27 mouse cellular contexts compared by ENCODE assay signal in genomic region chr2:119811490-119812146, GRCm38 (mm10). TPM values are rescaled to one million over a fixed set of nuclear protein-coding genes. Genes with fewer than 3 reads are reported as not detected.
DNase-seq lines count a peak whose midpoint lies in the region; ATAC-seq lines count a peak whose summit lies in the region.
"Had no signal": no experiment of that assay in that cellular context is flagged by ENCODE, and none has a peak within 500 bp of the region (broad histone marks: within the 10 kb centered on the region; RNA-seq: fewer than 3 reads in every experiment).

No protein-coding gene starts in this region.

- peak; percentile 32; the same call in 1 of the 2 replicates for ATAC-seq in cerebellum, adult (ENCODE audit: insufficient number of reproducible peaks, low FRiP score, low TSS enrichment)
- ATAC-seq: activated CD4-positive, CD25-positive, alpha-beta regulatory T cell, adult 4 months; hindbrain, embryonic 16.5 days; intestine, embryonic 15.5 days; liver, embryonic 12.5 days; midbrain, embryonic 16.5 days had no signal

- no peak for DNase-seq in cerebellum, postnatal 4 days (ENCODE audit: low spot score in 2 of 2)
- peak; percentile 18 to 20 for DNase-seq in heart, adult 18-20 months
- no peak for DNase-seq in heart, adult 8-10 months (ENCODE audit: low spot score)
- peak; percentile 77 for DNase-seq in right cerebral cortex, adult 18-20 months
- DNase-seq in right cerebral cortex, postnatal 4 days: no peak
- DNase-seq in right cerebral cortex, postnatal 25 days: peak; percentile 48
- DNase-seq in adrenal gland, adult 2 months: no peak
- DNase-seq: adrenal gland, postnatal 10 days; embryo, embryonic 11 days; gastrocnemius, postnatal 10 days; kidney, adult 9 months; kidney, postnatal 25 days; lung, adult 18-20 months; lung, postnatal 10 days; thymus, postnatal 25 days had no signal

RNA-seq across cellular contexts. Expression of gene Tyro3, which starts 14.1 kb away (rescaled TPM):
- total RNA-seq in heart, adult 18-20 months (2021): 1 to 10 TPM; 1.9 to 2.2 TPM
- total RNA-seq in heart, adult 8-10 months (2022): 1 to 10 TPM; 1.7 to 3.3 (median 2.2) TPM
- total RNA-seq in adrenal gland, adult 2 months (2021): 1 to 10 TPM; 3.9 to 5.7 TPM
- polyA plus RNA-seq in adrenal gland, adult 2 months (2012; rRNA removed): 4.1 and 5.5 TPM in 2 replicates
- polyA plus RNA-seq: erythroblast, embryonic 14.5 days had no signal

RNA-seq across cellular contexts. Expression of gene Rpap1, which starts 24.3 kb away (rescaled TPM):
- total RNA-seq in heart, adult 18-20 months (2021): 10 to 100 TPM; 14.6 to 14.9 TPM
- 10 to 100 TPM; 11.9 to 13.7 (median 13.4) TPM for total RNA-seq in heart, adult 8-10 months (2022)
- total RNA-seq in adrenal gland, adult 2 months (2021): 10 to 100 TPM; 13.6 to 18.7 TPM
- 39.1 and 42.3 TPM in 2 replicates for polyA plus RNA-seq in adrenal gland, adult 2 months (2012; rRNA removed)

RNA-seq across cellular contexts. Expression of gene Ltk, which starts 51.4 kb away (rescaled TPM):
- total RNA-seq in heart, adult 18-20 months (2021): under 1 TPM in 1 of 2 experiments, not detected in 1; 0.13 TPM
- total RNA-seq in heart, adult 8-10 months (2022): not detected
- under 1 TPM; 0.69 to 0.90 TPM for total RNA-seq in adrenal gland, adult 2 months (2021)
- 1.9 and 2.3 TPM in 2 replicates for polyA plus RNA-seq in adrenal gland, adult 2 months (2012; rRNA removed)
- total RNA-seq: gastrocnemius, postnatal 10 days; hematopoietic stem cell, adult 5-6 weeks had no signal
- polyA plus RNA-seq: activated CD4-positive, CD25-positive, alpha-beta regulatory T cell, adult 4 months; erythroblast, embryonic 14.5 days; forebrain, embryonic 12.5 days; limb, embryonic 13.5 days; midbrain, embryonic 10.5 days; myocyte had no signal

Comparison
In these comparisons a context has a peak if more than half of its experiments do, and no peak if none do; other contexts are left out.
1. DNase-seq: peak in heart, adult 18-20 months (2 of 2), right cerebral cortex, adult 18-20 months (single experiment) and right cerebral cortex, postnatal 25 days (single experiment); none in cerebellum, postnatal 4 days (0 of 2), heart, adult 8-10 months (single experiment), right cerebral cortex, postnatal 4 days (single experiment) and adrenal gland, adult 2 months (single experiment).